Mouse (Mus musculus) thymus, adult 18-20 months (tissue): ENCODE data around the gene Abcc1.

ENCODE experiments used
- DNase-seq, 2 experiments: peaks; one replicate each; pipeline ENCODE4 v3.0.0; 2022; ENCODE audit warnings: mixed read lengths in 2 of 2

Abcc1 gene

GRCm38 (mm10) chr16:14377321-14377720 lies 16.0 kb downstream of the Abcc1 start:
- DNase-seq: peak in 1 of 2 experiments; percentile 5

GRCm38 (mm10) chr16:14378654-14379053 lies 17.3 kb downstream of the Abcc1 start:
- no peak for DNase-seq

DNA sequence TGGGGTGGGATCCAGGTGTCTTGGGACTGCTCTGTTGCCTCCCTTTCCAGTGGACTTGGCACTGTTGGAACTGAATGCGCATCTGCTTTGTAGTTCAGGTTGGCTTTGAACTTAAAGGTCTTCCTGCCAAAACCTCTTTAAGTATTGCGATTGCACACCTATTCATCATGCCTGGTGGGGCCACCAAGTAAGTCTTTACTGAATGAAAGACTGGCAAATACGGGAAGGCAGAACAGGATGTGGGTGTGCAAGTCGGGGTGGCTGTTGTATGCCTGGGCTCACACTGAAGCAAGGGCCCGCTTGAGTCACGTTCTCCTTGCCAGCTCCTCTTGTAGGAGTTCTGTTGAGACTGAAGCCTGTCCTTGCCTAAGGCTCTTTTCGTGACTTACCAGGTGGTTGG lies 18.5 kb downstream of the Abcc1 start:
- DNase-seq: peak; percentile 14

- no peak for DNase-seq
Measured at GRCm38 (mm10) chr16:14381061-14381665, 19.8 kb downstream of the Abcc1 start.

- DNase-seq: no peak
Measured at GRCm38 (mm10) chr16:14399303-14399702, 37.9 kb downstream of the Abcc1 start.

- DNase-seq: no peak
Measured at GRCm38 (mm10) chr16:14403507-14403906, 42.1 kb downstream of the Abcc1 start.

DNA sequence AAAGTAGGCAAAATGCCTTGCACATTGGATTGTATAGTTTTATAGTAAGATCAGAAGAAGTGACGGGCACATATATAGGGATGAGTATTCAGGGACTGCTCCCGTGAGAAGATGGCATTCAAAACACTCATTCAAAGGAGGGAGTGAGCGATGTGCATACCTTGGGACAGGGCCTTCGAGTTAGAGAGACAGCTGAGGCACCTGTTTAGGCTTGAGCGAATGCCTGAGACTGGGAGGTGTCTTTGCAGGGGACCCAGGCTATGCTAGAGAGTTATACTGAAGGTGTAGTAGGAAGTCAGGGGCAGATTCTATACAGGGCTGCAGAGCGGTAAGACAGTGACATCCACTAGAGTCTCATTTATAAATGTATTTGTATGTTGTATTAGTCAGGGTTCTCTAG lies 44.3 kb downstream of the Abcc1 start:
- DNase-seq: no peak

- DNase-seq: no peak
Measured at GRCm38 (mm10) chr16:14409124-14409523, 47.8 kb downstream of the Abcc1 start.

GRCm38 (mm10) chr16:14409776-14410175 lies 48.4 kb downstream of the Abcc1 start:
- no peak for DNase-seq

DNA sequence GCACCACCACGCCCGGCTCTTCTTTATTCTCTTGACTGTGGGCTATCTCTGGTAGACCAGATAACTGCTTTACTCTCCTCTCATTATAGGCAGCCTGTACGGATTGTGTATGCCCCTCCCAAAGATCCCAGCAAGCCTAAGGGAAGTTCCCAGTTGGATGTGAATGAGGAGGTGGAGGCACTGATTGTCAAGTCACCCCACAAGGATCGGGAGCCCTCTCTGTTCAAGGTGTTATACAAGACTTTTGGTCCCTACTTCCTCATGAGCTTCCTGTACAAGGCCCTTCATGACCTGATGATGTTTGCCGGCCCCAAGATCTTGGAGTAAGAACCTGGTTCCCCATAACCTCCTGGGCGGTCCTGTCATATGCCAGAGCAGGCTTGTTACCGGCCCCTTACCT lies 49.3 kb downstream of the Abcc1 start:
- DNase-seq: no peak

DNA sequence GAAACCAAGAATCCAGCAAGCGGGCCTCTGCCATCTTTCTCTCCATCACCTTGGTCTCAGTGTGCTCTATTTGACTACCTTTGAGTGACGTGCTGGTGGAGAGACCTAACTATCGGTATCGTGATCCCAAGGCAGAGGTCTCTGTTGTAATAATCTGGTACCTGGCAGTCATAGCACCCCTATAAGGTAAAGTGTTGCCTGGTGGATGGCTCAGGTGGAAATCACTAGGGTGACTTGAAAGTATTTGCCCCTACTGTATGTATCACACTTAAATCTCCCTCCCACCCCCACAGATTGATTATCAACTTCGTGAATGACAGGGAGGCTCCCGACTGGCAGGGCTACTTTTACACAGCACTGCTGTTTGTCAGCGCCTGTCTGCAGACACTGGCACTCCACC lies 49.8 kb downstream of the Abcc1 start:
- DNase-seq: no peak

- DNase-seq: no peak
Measured at GRCm38 (mm10) chr16:14412551-14412950, 51.2 kb downstream of the Abcc1 start.

DNA sequence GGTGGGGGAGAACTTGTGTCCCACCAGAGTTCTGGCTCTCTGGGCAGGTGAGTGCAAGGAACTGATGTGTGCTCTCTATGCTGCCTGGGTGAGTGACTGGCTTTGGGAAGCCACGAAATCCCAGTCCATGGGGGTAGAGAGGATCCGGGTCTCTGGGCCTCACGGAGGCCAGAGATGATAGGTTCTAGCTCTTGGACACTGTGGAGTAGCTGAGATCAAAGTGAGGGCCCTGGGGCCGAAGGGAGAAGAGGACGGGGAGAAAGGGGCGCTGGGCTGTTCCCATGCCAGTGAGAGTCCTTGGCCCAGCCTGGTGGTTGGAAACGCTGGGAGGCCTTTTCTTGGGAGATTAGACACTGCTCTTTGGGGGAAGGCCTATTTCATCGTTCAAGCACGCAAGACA lies 53.8 kb downstream of the Abcc1 start:
- no peak for DNase-seq

- DNase-seq: no peak
Measured at GRCm38 (mm10) chr16:14416957-14417618, 55.7 kb downstream of the Abcc1 start.

DNA sequence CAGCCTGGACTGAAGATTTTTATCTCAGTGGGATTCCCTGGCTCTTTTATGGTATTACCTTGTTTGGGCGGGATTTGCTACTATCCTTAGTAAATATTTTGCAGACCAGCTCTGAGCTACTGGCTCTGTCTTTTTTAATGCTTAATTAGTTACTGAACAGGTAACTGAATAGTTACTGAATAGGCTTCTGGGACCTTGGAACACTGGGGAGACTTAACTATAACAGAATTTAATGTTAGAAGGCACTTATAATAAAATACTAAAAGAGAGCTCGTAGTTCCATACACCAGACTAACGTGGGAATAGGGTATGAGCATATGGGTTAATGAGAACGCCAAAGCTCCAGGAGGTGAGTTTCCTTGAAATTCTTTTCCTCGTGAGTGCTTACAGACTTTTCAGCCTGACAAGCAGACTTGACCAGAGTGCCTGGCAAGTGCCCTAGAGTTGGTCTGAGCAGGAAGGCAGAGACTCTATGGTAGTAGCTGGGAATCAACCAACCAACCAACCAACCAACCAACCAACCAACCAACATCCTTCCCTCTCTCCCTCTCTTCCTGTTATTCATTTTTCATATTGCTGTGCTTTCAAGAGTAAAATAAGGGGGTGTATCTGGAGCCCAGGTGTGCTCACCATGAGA lies 59.3 kb downstream of the Abcc1 start:
- DNase-seq: no peak

GRCm38 (mm10) chr16:14422081-14422480 lies 60.7 kb downstream of the Abcc1 start:
- DNase-seq: no peak

- DNase-seq: no peak
Measured at GRCm38 (mm10) chr16:14429371-14429770, 68.0 kb downstream of the Abcc1 start.

DNA sequence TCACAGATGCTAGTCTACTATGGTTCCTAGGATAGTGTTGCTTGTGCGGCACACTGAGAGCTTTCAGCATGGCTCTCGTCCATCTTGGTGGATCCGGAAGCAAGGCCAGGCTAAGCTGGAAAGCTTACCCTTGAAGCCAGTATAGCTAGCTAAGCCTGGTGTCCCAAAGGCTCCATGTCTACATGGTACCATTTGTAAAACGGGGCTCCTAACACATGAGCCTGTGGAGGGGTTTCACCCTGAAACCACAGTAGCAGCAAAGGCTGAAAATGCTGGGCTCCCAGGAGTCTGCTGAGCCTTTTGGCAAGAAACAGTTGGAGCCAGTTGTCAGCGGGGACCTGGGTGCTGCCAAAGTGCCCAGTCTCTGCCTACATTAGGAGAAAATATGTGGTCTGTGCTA lies 71.6 kb downstream of the Abcc1 start:
- no peak for DNase-seq

- no peak for DNase-seq
Measured at GRCm38 (mm10) chr16:14435526-14435925, 74.2 kb downstream of the Abcc1 start.

- no peak for DNase-seq
Measured at GRCm38 (mm10) chr16:14437446-14437982, 76.2 kb downstream of the Abcc1 start.

GRCm38 (mm10) chr16:14438561-14438960 lies 77.2 kb downstream of the Abcc1 start:
- no peak for DNase-seq

DNA sequence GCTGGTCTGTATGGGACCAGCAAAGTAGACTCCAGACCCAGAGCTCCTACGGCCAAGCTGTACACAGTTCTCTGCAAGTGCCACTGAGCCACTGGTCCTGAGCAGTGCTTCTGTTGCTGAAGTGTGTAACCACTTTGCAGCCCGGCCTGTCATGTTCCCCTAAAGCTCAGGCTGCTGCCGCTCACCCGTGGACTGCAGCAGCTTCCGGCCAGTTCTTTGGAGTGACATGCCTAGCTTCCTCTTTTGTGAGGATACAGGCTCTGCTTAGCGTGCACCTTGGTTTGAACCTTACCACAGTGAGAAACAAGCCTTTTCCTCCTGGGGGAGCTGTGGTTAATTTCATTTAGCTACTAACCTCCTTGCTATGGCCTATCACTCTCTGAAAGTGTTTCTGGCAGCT lies 77.7 kb downstream of the Abcc1 start:
- no peak for DNase-seq

- no peak for DNase-seq
Measured at GRCm38 (mm10) chr16:14439801-14440614, 78.7 kb downstream of the Abcc1 start.
